Mouse (Mus musculus): ENCODE measurements around the gene Lck. TPM values are rescaled to one million over a fixed set of nuclear protein-coding genes. Genes with fewer than 3 reads are reported as not detected.
"Not testable (repeated sequence)": the region's sequence is repeated elsewhere in the genome, so short reads cannot be mapped to it uniquely, and the experiment has no call there.

The Lck gene
- polyA plus RNA-seq, 1 experiment = 0.68 TPM

- Histone ChIP-seq H3K4me3 (ENCODE audit: insufficient read depth, low read length) (no peak overlapping the region), H3K4me1 (ENCODE audit: control insufficient read depth, insufficient read depth, low read length) (peaks cover 8% of the 10 kb centered on the region), H3K27ac (ENCODE audit: insufficient read depth, low read depth, low read length) (no peak overlapping the region)
- TF ChIP-seq POLR2A (IDR thresholded peaks at IDR 0.05; ENCODE audit: borderline replicate concordance, low read depth, low read length) = no peak
- no peak for TF ChIP-seq CTCF (IDR thresholded peaks at IDR 0.05; ENCODE audit: low read depth, low read length)
These were observed 16.1 kb downstream of the Lck start for GRCm38 (mm10) chr4:129557256-129557808.

DNA sequence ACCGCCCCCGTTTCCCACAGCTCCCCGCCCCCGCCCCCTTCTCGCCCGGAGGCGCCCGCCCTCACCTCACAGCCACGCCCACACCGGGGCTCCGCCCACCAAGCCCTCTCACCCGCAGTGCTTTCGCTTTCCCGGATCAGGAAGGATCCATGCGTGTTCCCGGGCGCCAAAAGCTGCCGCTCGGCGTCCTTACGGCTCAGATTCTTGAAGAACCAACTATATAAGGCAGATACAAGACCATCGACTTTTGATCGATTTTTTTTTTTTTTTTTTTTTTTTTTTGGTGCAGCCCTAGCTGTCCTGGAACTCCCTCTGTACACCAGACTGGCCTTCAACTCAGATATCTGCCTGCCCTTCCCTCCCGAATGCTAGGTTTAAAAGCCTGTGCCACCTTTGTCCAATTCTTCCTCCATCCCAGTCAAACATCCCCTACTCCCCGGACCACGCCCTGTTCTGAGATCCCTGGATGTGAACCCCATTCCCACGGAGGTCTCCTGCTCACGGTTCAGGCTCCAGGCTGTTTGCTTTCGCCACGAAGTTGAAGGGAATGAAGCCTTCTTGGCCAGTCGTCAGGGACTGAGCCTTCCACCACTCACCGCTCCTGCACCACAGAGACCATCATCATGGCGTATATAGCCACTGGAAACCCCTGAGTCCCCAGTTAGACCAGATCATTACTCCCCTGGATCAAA lies 16.8 kb downstream of the Lck start:
- peak overlapping the region; percentile 25; the same call in 1 of the 2 replicates for H3K27ac ChIP-seq (ENCODE audit: insufficient read depth, low read depth, low read length)

DNA sequence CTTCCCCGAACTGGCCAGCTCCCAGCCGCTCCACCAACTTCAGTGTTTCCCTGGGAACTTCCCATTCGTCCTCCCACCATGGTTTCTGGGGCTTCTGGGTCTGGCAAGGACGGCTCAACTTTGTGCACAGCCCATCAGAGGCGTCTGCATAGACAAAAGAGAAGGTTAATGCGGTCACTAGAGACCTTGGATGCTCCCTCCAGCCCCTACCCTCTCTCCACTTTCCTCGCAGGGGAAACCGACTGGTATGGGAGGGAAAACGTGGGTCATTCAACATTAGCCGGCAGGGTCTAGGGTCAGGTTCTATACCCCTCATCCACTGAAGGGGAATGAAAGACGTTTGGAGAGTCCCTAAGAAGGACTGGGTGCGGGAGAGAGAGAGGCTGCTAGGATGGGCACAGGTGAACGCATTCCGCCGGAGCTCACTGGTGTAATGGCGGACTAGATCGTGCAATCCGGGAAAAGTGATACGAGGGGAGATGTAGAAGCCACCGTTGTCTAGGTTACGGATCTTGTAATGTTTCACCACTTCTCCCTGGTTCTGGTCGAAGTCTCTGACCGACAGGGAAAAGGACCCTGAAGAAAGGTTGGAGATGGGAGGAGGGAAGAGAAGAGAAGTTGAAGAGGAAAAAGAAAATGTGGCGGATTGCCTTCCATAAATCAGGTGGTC lies 17.4 kb downstream of the Lck start:
- Histone ChIP-seq H3K4me3 (ENCODE audit: insufficient read depth, low read length) (peak overlapping the region; percentile 69), H3K27ac (ENCODE audit: insufficient read depth, low read depth, low read length) (0 out of 2 replicates have a peak overlapping the region, but pooled peaks have one; percentile 11), H3K4me1 (ENCODE audit: control insufficient read depth, insufficient read depth, low read length) (peaks cover 8% of the 10 kb centered on the region)
- TF ChIP-seq POLR2A (IDR thresholded peaks at IDR 0.05; ENCODE audit: borderline replicate concordance, low read depth, low read length) = no peak
- no peak for TF ChIP-seq CTCF (IDR thresholded peaks at IDR 0.05; ENCODE audit: low read depth, low read length)

More for the DNA sequence above, 16.8 kb downstream of the Lck start:
- Histone ChIP-seq H3K4me3 (ENCODE audit: insufficient read depth, low read length) (peak overlapping the region; percentile 69), H3K4me1 (ENCODE audit: control insufficient read depth, insufficient read depth, low read length) (peaks cover 8% of the 10 kb centered on the region)
- TF ChIP-seq POLR2A (IDR thresholded peaks at IDR 0.05; ENCODE audit: borderline replicate concordance, low read depth, low read length) = no peak
- TF ChIP-seq CTCF (IDR thresholded peaks at IDR 0.05; ENCODE audit: low read depth, low read length) = no peak

DNA sequence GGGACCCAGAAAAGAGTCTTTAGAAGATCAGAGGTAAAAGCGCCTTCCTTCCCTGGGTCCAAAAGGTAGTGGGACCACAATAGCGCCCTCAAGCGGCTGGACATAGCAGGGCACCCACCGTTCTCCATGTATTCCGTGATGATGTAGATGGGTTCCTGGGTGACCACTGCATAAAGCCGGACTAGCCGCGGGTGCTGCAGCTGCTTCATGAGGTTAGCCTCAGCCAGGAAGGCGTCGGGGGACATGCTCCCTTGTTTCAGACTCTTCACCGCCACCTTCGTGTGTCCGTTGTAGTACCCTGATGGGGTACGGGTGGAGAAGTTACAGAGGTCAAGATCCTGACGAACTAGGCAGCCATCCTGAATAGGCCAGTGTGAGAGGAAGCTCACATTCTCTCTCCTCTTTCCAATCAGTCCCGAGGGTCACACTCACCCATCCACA lies 18.0 kb downstream of the Lck start:
- peaks cover 8% of the 10 kb centered on the region for H3K4me1 ChIP-seq (ENCODE audit: control insufficient read depth, insufficient read depth, low read length)
- H3K27ac ChIP-seq (ENCODE audit: insufficient read depth, low read depth, low read length) = no peak overlapping the region
- TF ChIP-seq CTCF (IDR thresholded peaks at IDR 0.05; ENCODE audit: low read depth, low read length) (peak; percentile 84), POLR2A (IDR thresholded peaks at IDR 0.05; ENCODE audit: borderline replicate concordance, low read depth, low read length) (no peak)
- peak overlapping the region; percentile 69 for H3K4me3 ChIP-seq (ENCODE audit: insufficient read depth, low read length)

- H3K27ac ChIP-seq (ENCODE audit: insufficient read depth, low read depth, low read length); H3K4me3 ChIP-seq (ENCODE audit: insufficient read depth, low read length): not testable (repeated sequence)
These were observed 18.9 kb downstream of the Lck start for GRCm38 (mm10) chr4:129554512-129554911.

GRCm38 (mm10) chr4:129550295-129550694 lies 23.1 kb downstream of the Lck start:
- no peak for TF ChIP-seq POLR2A (IDR thresholded peaks at IDR 0.05; ENCODE audit: borderline replicate concordance, low read depth, low read length)
- no peak for TF ChIP-seq CTCF (IDR thresholded peaks at IDR 0.05; ENCODE audit: low read depth, low read length)
- Histone ChIP-seq H3K4me1 (ENCODE audit: control insufficient read depth, insufficient read depth, low read length) (no peaks in the 10 kb centered on the region; the same call in 1 of the 2 replicates), H3K27ac (ENCODE audit: insufficient read depth, low read depth, low read length) (no peak overlapping the region), H3K4me3 (ENCODE audit: insufficient read depth, low read length) (no peak overlapping the region)

More at GRCm38 (mm10) chr4:129554512-129554911, 18.9 kb downstream of the Lck start:
- H3K4me1 ChIP-seq (ENCODE audit: control insufficient read depth, insufficient read depth, low read length) = not testable (repeated sequence)

DNA sequence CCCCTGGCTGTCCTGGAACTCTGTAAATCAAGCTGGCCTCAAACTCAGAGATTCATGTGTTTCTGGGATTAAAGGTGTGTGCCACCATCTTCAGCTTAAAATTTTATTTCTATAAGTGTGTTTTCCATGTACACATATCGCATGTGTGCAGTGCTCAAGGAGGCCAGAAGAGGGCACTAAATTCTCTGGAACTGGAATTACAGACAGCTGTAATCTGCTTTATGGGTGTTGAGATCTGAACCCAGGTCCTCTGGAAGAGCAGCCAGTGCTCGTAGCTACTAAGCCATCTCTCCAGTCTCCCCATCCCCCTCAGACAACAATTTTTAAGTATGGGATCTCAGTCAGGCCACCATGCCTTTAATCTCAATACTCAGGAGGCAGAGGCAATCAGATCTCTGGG lies 24.1 kb downstream of the Lck start:
- no peak for TF ChIP-seq POLR2A (IDR thresholded peaks at IDR 0.05; ENCODE audit: borderline replicate concordance, low read depth, low read length)
- peak; percentile 42 for TF ChIP-seq CTCF (IDR thresholded peaks at IDR 0.05; ENCODE audit: low read depth, low read length)
- no peaks in the 10 kb centered on the region for H3K4me1 ChIP-seq (ENCODE audit: control insufficient read depth, insufficient read depth, low read length)
- no peak overlapping the region for H3K4me3 ChIP-seq (ENCODE audit: insufficient read depth, low read length)
- no peak overlapping the region for H3K27ac ChIP-seq (ENCODE audit: insufficient read depth, low read depth, low read length)

GRCm38 (mm10) chr4:129547631-129548030 lies 25.8 kb downstream of the Lck start:
- not testable (repeated sequence) for H3K27ac ChIP-seq (ENCODE audit: insufficient read depth, low read depth, low read length)

DNA sequence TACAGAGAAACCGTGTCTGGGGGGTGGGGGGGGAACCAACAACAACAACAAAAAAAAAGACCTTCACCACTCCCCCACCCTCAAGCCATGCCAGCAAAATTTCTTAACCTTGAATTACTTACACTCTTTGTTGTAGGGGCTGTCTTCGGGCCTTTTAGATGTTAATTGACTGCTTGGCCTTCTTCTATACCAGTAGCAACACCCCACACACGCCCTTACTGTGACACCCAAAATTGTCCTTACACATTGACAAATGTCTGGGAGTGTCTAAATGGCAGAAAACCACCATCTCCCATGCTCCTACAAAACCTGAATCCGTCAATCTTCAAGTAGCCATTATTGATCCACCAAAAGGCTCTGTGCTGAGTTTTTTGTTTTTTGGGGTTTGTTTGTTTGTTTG lies 29.3 kb downstream of the Lck start:
- TF ChIP-seq POLR2A (IDR thresholded peaks at IDR 0.05; ENCODE audit: borderline replicate concordance, low read depth, low read length) (no peak), CTCF (IDR thresholded peaks at IDR 0.05; ENCODE audit: low read depth, low read length) (no peak)
- no peak overlapping the region for H3K4me3 ChIP-seq (ENCODE audit: insufficient read depth, low read length)
- no peak overlapping the region for H3K27ac ChIP-seq (ENCODE audit: insufficient read depth, low read depth, low read length)

More at GRCm38 (mm10) chr4:129547631-129548030, 25.8 kb downstream of the Lck start:
- not testable (repeated sequence) for H3K4me1 ChIP-seq (ENCODE audit: control insufficient read depth, insufficient read depth, low read length); H3K4me3 ChIP-seq (ENCODE audit: insufficient read depth, low read length)

DNA sequence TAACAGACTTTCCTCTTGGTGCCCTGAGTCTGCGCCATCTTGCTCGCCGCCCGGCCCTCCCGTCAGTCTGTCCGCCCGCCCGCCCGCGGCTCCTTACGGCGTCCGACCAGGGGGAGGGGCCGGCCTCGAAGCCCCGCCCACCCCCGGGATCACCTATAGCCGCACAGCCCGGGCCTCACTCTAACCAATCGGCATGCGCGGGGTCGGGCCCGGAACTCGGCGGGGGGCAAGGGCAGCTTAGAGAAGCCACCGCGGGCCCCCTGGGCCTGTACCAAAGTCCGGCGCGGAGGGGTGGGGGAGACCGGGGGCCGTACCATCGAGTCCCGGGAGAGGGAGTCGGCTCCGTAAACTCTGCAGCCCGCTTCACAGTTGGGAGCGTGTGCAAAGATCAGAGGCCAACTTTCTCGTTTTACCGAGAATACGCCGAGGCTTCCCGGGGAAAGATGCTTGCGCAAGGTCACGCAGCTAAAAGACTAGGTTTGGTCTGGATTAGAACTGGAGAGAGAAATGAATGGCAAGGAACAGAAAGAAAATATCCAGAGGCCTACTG lies 30.8 kb downstream of the Lck start, which contains the start of gene Hdac1:
Gene Hdac1, minus strand, starts transcription at position 122 of the 550 bp plus-strand sequence.
- no peak for TF ChIP-seq CTCF (IDR thresholded peaks at IDR 0.05; ENCODE audit: low read depth, low read length)
- no peak; the same call in 1 of the 2 replicates for TF ChIP-seq POLR2A (IDR thresholded peaks at IDR 0.05; ENCODE audit: borderline replicate concordance, low read depth, low read length)
- peak within 1 kb of the TSS; percentile 72 for H3K27ac ChIP-seq (ENCODE audit: insufficient read depth, low read depth, low read length)
- H3K4me1 ChIP-seq (ENCODE audit: control insufficient read depth, insufficient read depth, low read length) = peaks cover 9% of the 10 kb centered on the region
- peak within 1 kb of the TSS; percentile 74 for H3K4me3 ChIP-seq (ENCODE audit: insufficient read depth, low read length)

More for the DNA sequence above, 29.3 kb downstream of the Lck start:
- peaks cover 9% of the 10 kb centered on the region for H3K4me1 ChIP-seq (ENCODE audit: control insufficient read depth, insufficient read depth, low read length)

All from bone marrow macrophage, adult 2 months (primary cell).